Mouse (Mus musculus): ENCODE measurements at regions not wholly inside any gene's neighbourhood (a gene's known extent, or its start where the extent isn't known, plus 50 kb on each side); places are given as distances from the start of the nearest gene placed in this dataset.

DNA sequence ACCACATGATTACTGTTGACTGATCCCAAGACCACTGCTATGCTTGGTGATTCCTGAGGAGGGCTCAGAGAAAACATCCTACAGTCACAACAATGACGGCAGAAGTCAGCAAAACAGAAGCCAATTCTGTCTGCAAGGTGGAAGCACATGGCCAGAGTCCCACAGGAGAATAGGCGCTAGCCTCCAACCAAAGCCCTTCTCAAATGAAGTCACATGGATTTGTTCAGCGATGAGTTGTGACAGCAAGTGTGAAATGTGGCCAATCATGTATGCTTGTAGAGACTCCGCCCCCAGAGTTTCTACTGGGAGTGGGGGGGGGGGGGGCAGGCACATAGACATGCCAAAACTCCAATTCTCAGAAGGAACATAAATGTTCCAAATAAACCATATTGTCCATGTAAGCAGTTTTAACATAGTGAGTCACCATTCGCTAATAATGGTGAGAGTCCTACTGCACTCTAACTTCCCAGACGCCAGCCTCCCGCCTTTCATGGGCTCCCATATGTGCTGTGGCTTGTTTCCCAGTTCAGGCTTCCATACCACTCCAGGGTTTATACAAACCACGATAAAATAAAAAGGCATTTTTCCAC lies 231.6 kb upstream of the Npvf start:
- Histone ChIP-seq H3K4me3 (replicated peaks; ENCODE audit: low read depth, low read length) (no peak overlapping the region), H3K4me1 (replicated peaks; ENCODE audit: insufficient read depth, low read length) (no peaks in the 10 kb centered on the region), H3K27me3 (ENCODE audit: insufficient read depth, low read length) (no peaks in the 10 kb centered on the region), H3K9me3 (replicated peaks; ENCODE audit: low read length) (no peaks in the 10 kb centered on the region), H3K27ac (no peak overlapping the region), H3K9ac (ENCODE audit: low read depth, low read length) (no peak overlapping the region), H3K36me3 (ENCODE audit: insufficient read depth, low read length) (no peaks in the 10 kb centered on the region), H3K4me2 (ENCODE audit: low read length) (no peak overlapping the region)
- no peak for TF ChIP-seq CTCF (IDR thresholded peaks at IDR 0.05; ENCODE audit: low read depth)
- DNase-seq (ENCODE audit: low spot score) (no peak), ATAC-seq (replicated peaks; ENCODE audit: low FRiP score, low read depth) (no peak)
- WGBS, result 87% methylated on average over 8 of the region's 8 CpGs

DNA sequence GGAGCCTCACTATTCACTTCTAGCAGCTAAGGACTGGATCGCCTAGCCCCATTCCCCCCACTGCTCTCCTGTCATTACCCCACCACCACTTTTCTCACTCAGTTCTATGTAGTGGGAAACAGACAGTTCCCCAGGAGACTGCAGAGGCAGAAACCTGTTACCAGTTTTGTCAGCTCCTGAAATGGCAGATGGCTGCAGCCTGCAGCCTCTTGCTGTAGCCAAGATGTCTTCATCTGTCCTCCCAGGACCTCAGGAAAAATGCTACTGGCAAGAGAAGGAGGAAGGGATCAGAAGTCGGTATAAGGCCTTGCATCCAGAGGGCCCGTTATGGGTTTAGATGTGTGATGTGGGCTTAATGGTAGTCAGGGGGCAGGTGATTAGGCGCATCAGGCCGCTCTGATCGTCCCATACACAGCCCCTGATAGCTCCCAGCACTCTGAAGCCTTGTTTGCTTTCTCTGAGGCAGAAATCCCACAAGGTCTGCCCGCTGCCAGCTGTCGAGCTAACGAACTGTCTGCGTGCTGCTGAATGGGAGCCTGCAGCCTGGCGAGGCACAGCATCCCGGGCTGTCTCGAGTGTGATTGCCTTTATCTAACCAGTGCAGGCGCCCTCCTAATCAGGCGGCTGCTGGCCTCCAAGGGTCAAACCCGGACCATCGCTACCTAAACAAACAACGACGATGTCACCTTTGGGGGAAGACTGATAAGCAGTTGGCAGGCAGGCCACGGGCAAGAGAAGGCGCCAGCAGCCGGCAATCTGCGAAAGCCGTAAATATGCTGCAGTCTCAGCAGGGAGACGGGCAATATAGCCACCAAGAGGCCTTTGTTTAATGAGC lies 236.3 kb upstream of the Npvf start:
- Histone ChIP-seq H3K4me2 (ENCODE audit: low read length) (peak overlapping the region; percentile 9; the same call in 1 of the 2 replicates), H3K4me3 (replicated peaks; ENCODE audit: low read depth, low read length) (no peak overlapping the region), H3K9me3 (replicated peaks; ENCODE audit: low read length) (no peaks in the 10 kb centered on the region), H3K9ac (ENCODE audit: low read depth, low read length) (no peak overlapping the region), H3K27me3 (ENCODE audit: insufficient read depth, low read length) (no peaks in the 10 kb centered on the region), H3K27ac (peak overlapping the region; percentile 42; the same call in 1 of the 2 replicates), H3K4me1 (replicated peaks; ENCODE audit: insufficient read depth, low read length) (no peaks in the 10 kb centered on the region), H3K36me3 (ENCODE audit: insufficient read depth, low read length) (no peaks in the 10 kb centered on the region)
- ATAC-seq (replicated peaks; ENCODE audit: low FRiP score, low read depth) (no peak), DNase-seq (ENCODE audit: low spot score) (peak; percentile 18)
- WGBS, result 26% methylated on average over 25 of the region's 25 CpGs
- no peak for TF ChIP-seq CTCF (IDR thresholded peaks at IDR 0.05; ENCODE audit: low read depth)

DNA sequence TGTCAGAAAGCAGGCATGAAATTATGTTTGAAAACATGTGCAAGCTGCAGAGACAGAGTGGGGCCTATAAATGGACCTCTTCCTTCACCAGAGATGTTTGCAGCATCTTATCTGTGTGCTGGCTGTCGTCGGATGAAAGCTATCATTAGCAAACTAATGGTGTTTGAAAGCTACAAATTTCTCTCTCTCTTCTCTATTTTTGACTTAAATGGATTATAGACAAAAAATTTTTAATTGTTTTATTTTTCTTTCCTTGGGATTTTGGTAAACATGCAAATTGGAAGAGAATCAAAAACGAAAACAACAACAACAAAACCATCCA lies 236.9 kb upstream of the Npvf start:
- Histone ChIP-seq H3K36me3 (ENCODE audit: insufficient read depth, low read length) (no peaks in the 10 kb centered on the region), H3K9me3 (replicated peaks; ENCODE audit: low read length) (no peaks in the 10 kb centered on the region), H3K4me2 (ENCODE audit: low read length) (no peak overlapping the region), H3K27ac (peak overlapping the region; percentile 42; the same call in 1 of the 2 replicates), H3K4me3 (replicated peaks; ENCODE audit: low read depth, low read length) (no peak overlapping the region), H3K27me3 (ENCODE audit: insufficient read depth, low read length) (no peaks in the 10 kb centered on the region), H3K4me1 (replicated peaks; ENCODE audit: insufficient read depth, low read length) (no peaks in the 10 kb centered on the region), H3K9ac (ENCODE audit: low read depth, low read length) (no peak overlapping the region)
- DNase-seq (ENCODE audit: low spot score) (peak; percentile 35), ATAC-seq (replicated peaks; ENCODE audit: low FRiP score, low read depth) (no peak)
- WGBS, result 60% methylated on average over 3 of the region's 3 CpGs
- no peak for TF ChIP-seq CTCF (IDR thresholded peaks at IDR 0.05; ENCODE audit: low read depth)

DNA sequence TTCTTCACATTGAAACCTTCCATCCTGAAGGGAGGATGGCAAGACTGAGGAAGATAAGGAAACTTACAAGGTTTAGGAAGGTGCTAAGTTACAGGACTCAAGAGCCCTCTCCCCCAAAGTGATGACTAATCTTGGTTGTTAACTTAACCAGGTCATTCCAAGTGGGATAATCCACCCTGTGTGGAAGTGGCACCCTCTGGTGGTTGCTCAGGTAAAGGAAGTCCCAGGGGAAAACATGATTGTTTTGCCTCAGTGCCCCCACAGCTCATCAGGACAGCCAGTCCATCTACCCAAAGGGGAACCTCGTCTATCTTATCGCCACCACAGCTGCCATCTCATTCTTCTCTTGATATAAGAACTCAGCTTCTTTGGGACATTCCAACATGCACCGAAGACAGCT lies 244.6 kb upstream of the Npvf start:
- DNase-seq (ENCODE audit: low spot score) (no peak), ATAC-seq (replicated peaks; ENCODE audit: low FRiP score, low read depth) (no peak)
- Histone ChIP-seq H3K4me2 (ENCODE audit: low read length) (no peak overlapping the region), H3K27me3 (ENCODE audit: insufficient read depth, low read length) (no peaks in the 10 kb centered on the region), H3K4me3 (replicated peaks; ENCODE audit: low read depth, low read length) (no peak overlapping the region), H3K4me1 (replicated peaks; ENCODE audit: insufficient read depth, low read length) (no peaks in the 10 kb centered on the region), H3K27ac (no peak overlapping the region), H3K36me3 (ENCODE audit: insufficient read depth, low read length) (no peaks in the 10 kb centered on the region), H3K9ac (ENCODE audit: low read depth, low read length) (no peak overlapping the region), H3K9me3 (replicated peaks; ENCODE audit: low read length) (no peaks in the 10 kb centered on the region)
- TF ChIP-seq CTCF (IDR thresholded peaks at IDR 0.05; ENCODE audit: low read depth), result peak; percentile 43; the same call in 1 of the 2 replicates
- 90% methylated on average over 3 of the region's 3 CpGs for WGBS

DNA sequence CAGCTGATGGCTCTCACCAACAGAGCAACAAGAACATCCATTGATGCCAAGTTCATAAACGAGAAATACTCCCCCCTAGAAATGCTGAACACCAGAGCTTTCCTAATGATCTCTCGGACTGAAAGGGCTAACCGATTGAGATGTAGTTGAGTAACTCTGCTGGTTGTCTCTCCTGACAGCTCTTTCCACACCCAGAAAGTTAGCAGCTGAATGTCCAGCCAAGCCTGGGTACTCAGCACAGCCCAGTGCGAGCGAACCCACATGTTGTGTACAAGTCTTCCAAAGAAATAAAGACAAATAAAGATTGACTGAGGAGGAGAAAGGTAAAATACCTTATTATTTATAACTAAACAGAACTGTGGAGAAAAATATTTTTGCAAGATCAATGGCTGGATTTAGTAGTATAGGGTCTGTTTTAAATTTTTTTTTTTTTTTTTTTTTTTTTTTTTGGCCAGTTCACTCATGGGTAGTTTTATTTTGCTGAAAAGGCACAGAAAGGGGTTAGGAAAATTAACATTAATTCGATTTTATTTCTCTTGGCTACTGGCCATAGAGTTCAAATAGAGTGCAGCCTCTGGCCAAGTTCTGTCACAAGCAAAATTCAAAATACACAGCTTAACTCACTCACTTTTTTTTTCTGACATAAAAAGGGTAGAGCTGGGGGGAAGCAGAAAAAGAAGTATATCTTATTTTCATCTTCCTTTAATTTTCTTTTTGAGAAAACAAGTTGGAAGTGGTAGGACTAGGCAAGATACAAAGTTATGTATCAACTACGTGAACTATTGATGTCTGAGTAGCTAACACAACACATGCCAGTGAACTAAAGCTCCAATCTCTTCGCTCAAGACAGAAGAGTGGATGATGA lies 261.2 kb upstream of the Npvf start:
- TF ChIP-seq CTCF (IDR thresholded peaks at IDR 0.05; ENCODE audit: low read depth), result no peak
- Histone ChIP-seq H3K4me1 (replicated peaks; ENCODE audit: insufficient read depth, low read length) (no peaks in the 10 kb centered on the region), H3K4me2 (ENCODE audit: low read length) (no peak overlapping the region), H3K9me3 (replicated peaks; ENCODE audit: low read length) (no peaks in the 10 kb centered on the region; the same call in 1 of the 2 replicates), H3K4me3 (replicated peaks; ENCODE audit: low read depth, low read length) (no peak overlapping the region), H3K9ac (ENCODE audit: low read depth, low read length) (no peak overlapping the region), H3K27me3 (ENCODE audit: insufficient read depth, low read length) (no peaks in the 10 kb centered on the region), H3K36me3 (ENCODE audit: insufficient read depth, low read length) (no peaks in the 10 kb centered on the region), H3K27ac (peak overlapping the region; percentile 85)
- peak; percentile 79 for DNase-seq (ENCODE audit: low spot score)
- 58% methylated on average over 8 of the region's 8 CpGs for WGBS
- no peak for ATAC-seq (replicated peaks; ENCODE audit: low FRiP score, low read depth)

DNA sequence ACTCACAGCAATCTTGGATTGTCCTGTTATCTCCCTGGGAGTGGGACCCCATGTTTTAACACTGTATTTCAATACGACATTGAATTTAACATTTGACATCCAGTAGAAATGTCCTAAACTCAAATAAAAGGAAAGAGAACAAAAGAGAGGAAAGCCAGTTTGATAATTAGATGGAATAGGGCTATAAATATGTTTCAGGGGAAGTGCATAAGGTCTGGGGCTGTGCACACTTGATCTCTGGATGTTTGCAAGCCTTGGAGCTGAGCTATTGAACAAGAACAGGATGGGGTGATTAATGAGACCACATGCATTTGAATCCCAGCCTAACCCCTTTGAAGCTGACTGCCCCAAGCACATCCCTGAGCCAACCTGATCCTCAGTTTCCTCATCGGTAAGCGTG lies 264.0 kb upstream of the Npvf start:
- Histone ChIP-seq H3K9me3 (replicated peaks; ENCODE audit: low read length) (no peaks in the 10 kb centered on the region; the same call in 1 of the 2 replicates), H3K27ac (0 out of 2 replicates have a peak overlapping the region, but pooled peaks have one; percentile 60), H3K36me3 (ENCODE audit: insufficient read depth, low read length) (no peaks in the 10 kb centered on the region), H3K4me2 (ENCODE audit: low read length) (no peak overlapping the region), H3K9ac (ENCODE audit: low read depth, low read length) (no peak overlapping the region), H3K4me1 (replicated peaks; ENCODE audit: insufficient read depth, low read length) (no peaks in the 10 kb centered on the region), H3K4me3 (replicated peaks; ENCODE audit: low read depth, low read length) (no peak overlapping the region), H3K27me3 (ENCODE audit: insufficient read depth, low read length) (no peaks in the 10 kb centered on the region)
- no peak for TF ChIP-seq CTCF (IDR thresholded peaks at IDR 0.05; ENCODE audit: low read depth)
- WGBS, result 32% methylated on average over 3 of the region's 3 CpGs
- DNase-seq (ENCODE audit: low spot score) (peak; percentile 68), ATAC-seq (replicated peaks; ENCODE audit: low FRiP score, low read depth) (no peak)
